Mouse (Mus musculus): ENCODE data around the gene Gm45062. TPM values are rescaled to one million over a fixed set of nuclear protein-coding genes. Genes with fewer than 3 reads are reported as not detected.
"Not testable (repeated sequence)": the region's sequence is repeated elsewhere in the genome, so short reads cannot be mapped to it uniquely, and the experiment has no call there.

The Gm45062 gene
- polyA plus RNA-seq, 1 experiment from 2014 or later: 1.4 TPM

DNA sequence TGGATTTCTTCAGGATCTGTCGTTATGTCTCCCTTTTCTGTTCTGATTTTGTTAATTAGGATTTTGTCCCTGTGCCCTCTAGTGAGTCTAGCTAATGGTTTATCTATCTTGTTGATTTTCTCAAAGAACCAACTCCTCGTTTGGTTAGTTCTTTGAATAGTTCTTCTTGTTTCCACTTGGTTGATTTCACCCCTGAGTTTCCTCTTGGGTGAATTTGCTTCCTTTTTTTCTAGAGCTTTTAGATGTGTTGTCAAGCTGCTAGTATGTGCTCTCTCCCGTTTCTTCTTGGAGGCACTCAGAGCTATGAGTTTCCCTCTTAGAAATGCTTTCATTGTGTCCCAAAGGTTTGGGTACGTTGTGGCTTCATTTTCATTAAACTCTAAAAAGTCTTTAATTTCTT lies 282.3 kb downstream of the Gm45062 start:
- H3K9ac ChIP-seq; H3K27ac ChIP-seq; H3K27me3 ChIP-seq (replicated peaks); H3K9me3 ChIP-seq (replicated peaks); ATAC-seq; H3K36me3 ChIP-seq; H3K4me2 ChIP-seq; H3K4me1 ChIP-seq; H3K4me3 ChIP-seq: not testable (repeated sequence)
- WGBS (ENCODE audit: insufficient replicate concordance): 53% methylated on average over 4 of the region's 4 CpGs

DNA sequence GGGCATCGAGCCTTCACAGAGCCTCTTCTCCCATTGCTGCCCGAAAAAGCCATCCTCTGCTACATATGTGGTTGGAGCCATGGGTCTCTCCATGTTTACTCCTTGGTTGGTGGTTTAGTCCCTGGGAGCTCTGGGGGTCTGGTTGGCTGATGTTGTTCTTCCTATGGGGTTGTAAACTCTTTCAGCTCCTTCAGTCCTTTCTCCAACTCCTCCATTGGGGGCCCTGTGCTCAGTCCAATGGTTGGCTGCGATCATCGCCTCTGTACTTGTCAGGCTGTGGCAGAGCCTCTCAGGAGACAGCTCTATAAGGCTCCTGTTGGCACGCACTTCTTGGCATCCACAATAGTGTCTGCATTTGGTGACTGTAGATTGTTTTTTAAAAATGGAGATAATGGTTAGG lies 285.6 kb downstream of the Gm45062 start:
- ATAC-seq: no peak
- H3K4me1 ChIP-seq: no peaks in the 10 kb centered on the region
- 80% methylated on average over 5 of the region's 5 CpGs for WGBS (ENCODE audit: insufficient replicate concordance)

DNA sequence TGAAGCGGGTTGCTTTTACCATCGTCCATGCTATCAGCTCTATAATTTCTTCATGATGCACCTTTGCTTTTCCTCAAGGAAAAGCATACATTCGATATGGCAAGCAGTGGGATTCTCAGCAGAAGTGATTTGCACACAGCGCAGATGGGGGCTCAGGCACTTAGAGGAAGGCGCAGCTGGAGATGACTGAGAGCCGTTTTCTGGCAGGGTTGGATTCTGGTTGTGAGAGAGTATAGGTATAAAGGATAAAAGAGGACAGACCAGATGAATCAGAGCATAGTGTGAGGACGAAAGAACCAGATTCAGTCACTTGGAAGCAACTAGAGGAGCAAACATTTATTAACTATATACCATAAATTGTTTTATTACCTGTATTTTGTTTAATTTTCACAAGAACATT lies 286.5 kb downstream of the Gm45062 start:
- H3K9ac ChIP-seq: no peak overlapping the region
- H3K27ac ChIP-seq: no peak overlapping the region
- no peak for ATAC-seq
- H3K27me3 ChIP-seq (replicated peaks): no peaks in the 10 kb centered on the region
- H3K4me2 ChIP-seq: no peak overlapping the region
- H3K9me3 ChIP-seq (replicated peaks): no peaks in the 10 kb centered on the region
- no peak overlapping the region for H3K4me3 ChIP-seq
- no peaks in the 10 kb centered on the region; the same call in none of the 2 replicates for H3K36me3 ChIP-seq
- no peaks in the 10 kb centered on the region for H3K4me1 ChIP-seq
- 78% methylated on average over 7 of the region's 7 CpGs for WGBS (ENCODE audit: insufficient replicate concordance)

More for the DNA sequence above, 285.6 kb downstream of the Gm45062 start:
- H3K4me3 ChIP-seq: no peak overlapping the region
- no peaks in the 10 kb centered on the region for H3K27me3 ChIP-seq (replicated peaks)
- H3K9me3 ChIP-seq (replicated peaks): no peaks in the 10 kb centered on the region
- no peak overlapping the region for H3K27ac ChIP-seq
- no peaks in the 10 kb centered on the region; the same call in 1 of the 2 replicates for H3K36me3 ChIP-seq
- H3K9ac ChIP-seq: no peak overlapping the region
- no peak overlapping the region for H3K4me2 ChIP-seq

DNA sequence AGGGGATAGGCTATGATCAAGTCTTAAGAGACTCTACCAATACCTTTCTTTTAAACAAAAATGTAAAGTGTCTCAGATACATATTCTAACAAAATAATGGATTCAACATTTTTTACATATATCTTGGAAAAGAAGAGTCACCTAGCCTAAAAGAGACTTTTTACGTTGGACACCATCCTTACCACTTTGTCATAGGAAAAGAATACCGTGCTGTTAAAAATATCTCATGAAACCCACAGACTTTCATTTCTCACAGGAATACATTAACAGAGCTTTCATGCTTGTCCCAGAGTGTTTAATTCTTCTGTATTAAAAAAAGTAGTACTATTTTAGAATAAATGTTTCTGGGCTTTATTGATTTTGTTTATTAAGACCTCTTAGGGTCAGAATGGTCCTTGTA lies 291.9 kb downstream of the Gm45062 start:
- H3K27me3 ChIP-seq (replicated peaks): no peaks in the 10 kb centered on the region
- no peaks in the 10 kb centered on the region; the same call in none of the 2 replicates for H3K36me3 ChIP-seq
- no peak overlapping the region for H3K4me3 ChIP-seq
- no peak for ATAC-seq
- no peak overlapping the region for H3K9ac ChIP-seq
- H3K4me1 ChIP-seq: no peaks in the 10 kb centered on the region
- WGBS (ENCODE audit: insufficient replicate concordance): 81% methylated on average over 2 of the region's 2 CpGs
- H3K9me3 ChIP-seq (replicated peaks): no peaks in the 10 kb centered on the region
- H3K4me2 ChIP-seq: no peak overlapping the region
- no peak overlapping the region for H3K27ac ChIP-seq

DNA sequence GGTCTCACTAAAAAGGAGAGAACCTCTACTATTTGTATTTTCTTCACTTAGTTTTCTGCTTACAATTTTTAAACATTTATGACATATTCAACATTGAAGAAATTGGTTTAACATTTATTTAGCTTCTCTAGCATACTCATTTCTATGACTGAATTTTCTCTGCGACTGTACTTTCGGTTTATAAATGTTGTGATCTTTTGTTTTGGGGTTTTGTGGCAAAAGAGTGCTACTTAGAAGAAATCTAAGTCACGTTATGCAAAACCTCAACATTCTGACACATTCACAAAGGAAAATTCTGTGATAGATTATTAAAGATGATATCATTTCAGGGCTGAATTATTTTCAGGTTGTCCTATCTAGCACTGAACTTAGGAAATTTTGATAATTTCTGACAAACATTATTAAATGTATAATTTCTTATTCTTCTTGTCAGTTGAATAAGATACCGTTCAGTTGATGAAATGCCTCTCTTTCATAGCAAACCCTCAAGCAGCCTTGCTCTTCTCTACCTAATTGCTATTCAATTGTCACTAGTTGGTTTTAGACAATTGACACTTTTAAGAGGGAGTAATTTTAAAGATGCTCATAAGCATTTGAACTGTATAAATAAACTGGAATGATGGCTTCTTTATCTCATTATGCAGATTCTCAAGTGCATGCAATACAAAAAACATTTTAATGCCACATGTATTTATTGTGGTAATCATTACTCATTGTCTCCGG lies 297.8 kb downstream of the Gm45062 start:
- WGBS (ENCODE audit: insufficient replicate concordance): 80% methylated on average over 5 of the region's 5 CpGs
- H3K36me3 ChIP-seq: no peaks in the 10 kb centered on the region
- H3K9me3 ChIP-seq (replicated peaks): no peaks in the 10 kb centered on the region
- ATAC-seq: no peak
- no peaks in the 10 kb centered on the region for H3K27me3 ChIP-seq (replicated peaks)
- no peak overlapping the region for H3K4me3 ChIP-seq
- H3K4me1 ChIP-seq: no peaks in the 10 kb centered on the region
- no peak overlapping the region for H3K27ac ChIP-seq
- no peak overlapping the region for H3K4me2 ChIP-seq
- H3K9ac ChIP-seq: no peak overlapping the region

DNA sequence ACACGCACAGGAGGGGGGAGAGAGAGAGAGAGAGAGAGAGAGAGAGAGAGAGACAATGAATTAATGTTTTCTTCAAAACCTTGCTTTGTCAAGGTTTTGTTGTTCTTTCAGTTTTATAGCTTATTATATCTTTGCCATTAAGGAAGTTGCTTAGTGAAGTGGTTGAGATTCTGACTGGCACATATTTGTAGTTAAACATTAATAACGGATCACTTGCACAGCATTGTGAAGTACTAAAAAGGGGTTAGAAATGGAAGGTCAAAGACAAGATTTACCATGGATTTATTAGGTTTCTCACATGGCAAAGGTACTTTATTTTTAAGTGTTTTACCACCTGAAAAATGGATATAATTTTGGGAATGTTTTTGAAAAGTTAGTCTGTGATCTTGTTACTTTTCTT lies 301.4 kb downstream of the Gm45062 start:
- Histone ChIP-seq H3K4me3 (no peak overlapping the region), H3K9me3 (replicated peaks) (no peaks in the 10 kb centered on the region)
- WGBS (ENCODE audit: insufficient replicate concordance): 76% methylated on average over 2 of the region's 2 CpGs

DNA sequence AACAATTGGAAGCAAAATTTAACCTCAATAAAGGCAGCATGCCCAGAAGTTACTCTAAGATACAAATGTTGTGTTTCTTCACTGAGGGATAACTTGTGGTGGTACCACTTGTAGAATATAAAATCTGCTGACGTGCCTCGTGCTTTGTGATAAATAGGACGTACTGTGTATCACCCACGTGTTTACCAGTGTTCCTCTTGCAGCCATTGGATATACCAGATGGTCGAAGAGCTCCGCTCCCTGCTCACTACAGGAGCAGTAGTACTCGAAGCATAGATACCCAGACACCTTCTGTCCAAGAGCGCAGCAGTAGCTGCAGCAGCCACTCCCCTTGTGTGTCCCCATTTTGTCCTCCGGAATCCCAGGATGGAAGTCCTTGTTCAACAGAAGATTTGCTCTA lies 323.1 kb downstream of the Gm45062 start:
- no peaks in the 10 kb centered on the region for H3K4me1 ChIP-seq
- H3K4me3 ChIP-seq: no peak overlapping the region
- H3K36me3 ChIP-seq: no peaks in the 10 kb centered on the region
- 80% methylated on average over 9 of the region's 9 CpGs for WGBS (ENCODE audit: insufficient replicate concordance)
- no peak overlapping the region for H3K9ac ChIP-seq
- H3K9me3 ChIP-seq (replicated peaks): no peaks in the 10 kb centered on the region
- no peak for ATAC-seq
- H3K27me3 ChIP-seq (replicated peaks): no peaks in the 10 kb centered on the region
- no peak overlapping the region for H3K4me2 ChIP-seq
- no peak overlapping the region for H3K27ac ChIP-seq

More for the DNA sequence above, 301.4 kb downstream of the Gm45062 start:
- H3K4me2 ChIP-seq: no peak overlapping the region
- ATAC-seq: no peak
- no peak overlapping the region for H3K27ac ChIP-seq
- H3K36me3 ChIP-seq: peaks cover 3% of the 10 kb centered on the region; the same call in 1 of the 2 replicates
- H3K4me1 ChIP-seq: no peaks in the 10 kb centered on the region
- no peaks in the 10 kb centered on the region for H3K27me3 ChIP-seq (replicated peaks)
- no peak overlapping the region for H3K9ac ChIP-seq

DNA sequence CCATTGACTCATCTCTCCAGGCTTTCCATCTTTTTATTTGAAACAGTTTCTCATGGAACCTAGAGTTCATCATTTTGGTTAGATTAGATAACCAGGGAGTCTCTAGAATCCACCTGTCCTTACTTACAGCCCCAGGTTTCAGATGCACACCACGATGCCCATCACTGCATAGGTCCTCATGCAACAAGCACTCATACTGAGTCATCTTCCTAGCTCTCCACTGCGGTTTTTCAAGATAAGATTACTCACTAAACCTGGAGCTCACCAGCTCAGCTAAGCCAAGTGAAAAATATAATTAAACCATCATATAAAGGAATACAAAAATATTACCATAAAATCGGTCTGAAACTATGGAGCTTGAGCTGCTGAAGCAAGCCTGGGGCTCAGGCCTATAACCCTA lies 324.6 kb downstream of the Gm45062 start:
- no peak overlapping the region for H3K4me2 ChIP-seq
- H3K9ac ChIP-seq: no peak overlapping the region
- ATAC-seq: no peak
- no peak overlapping the region for H3K4me3 ChIP-seq
- WGBS (ENCODE audit: insufficient replicate concordance): 62% methylated on average over 3 of the region's 3 CpGs
- H3K27me3 ChIP-seq (replicated peaks): no peaks in the 10 kb centered on the region
- H3K27ac ChIP-seq: no peak overlapping the region
- no peaks in the 10 kb centered on the region for H3K4me1 ChIP-seq
- 0 out of 2 replicates have a peak, but pooled peaks cover 2% of the 10 kb centered on the region for H3K36me3 ChIP-seq
- no peaks in the 10 kb centered on the region for H3K9me3 ChIP-seq (replicated peaks)

DNA sequence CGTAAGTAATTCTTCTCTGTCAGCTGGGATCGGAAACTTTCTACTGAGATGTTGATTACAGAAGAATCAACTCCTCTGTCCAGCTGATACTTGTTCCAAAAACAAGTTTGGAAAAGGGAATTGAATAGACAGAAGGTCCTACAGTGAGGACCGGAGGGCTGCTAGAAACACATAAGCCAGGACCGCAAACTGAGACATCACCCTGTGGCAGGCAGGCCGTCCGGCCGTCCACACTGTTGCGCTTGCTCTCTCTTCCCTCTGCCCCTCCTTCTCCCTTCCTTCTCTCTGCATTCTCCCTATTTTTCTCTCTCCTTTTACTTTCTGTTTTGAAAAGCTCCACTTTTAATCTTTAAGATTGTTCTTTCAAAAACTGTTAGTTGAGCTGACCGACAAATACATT lies 332.4 kb downstream of the Gm45062 start:
- Histone ChIP-seq H3K4me1 (no peaks in the 10 kb centered on the region), H3K27ac (no peak overlapping the region), H3K36me3 (0 out of 2 replicates have a peak, but pooled peaks cover 2% of the 10 kb centered on the region), H3K9ac (no peak overlapping the region), H3K4me3 (no peak overlapping the region), H3K4me2 (no peak overlapping the region), H3K9me3 (replicated peaks) (no peaks in the 10 kb centered on the region), H3K27me3 (replicated peaks) (no peaks in the 10 kb centered on the region)
- WGBS (ENCODE audit: insufficient replicate concordance): 87% methylated on average over 9 of the region's 9 CpGs
- ATAC-seq: no peak

DNA sequence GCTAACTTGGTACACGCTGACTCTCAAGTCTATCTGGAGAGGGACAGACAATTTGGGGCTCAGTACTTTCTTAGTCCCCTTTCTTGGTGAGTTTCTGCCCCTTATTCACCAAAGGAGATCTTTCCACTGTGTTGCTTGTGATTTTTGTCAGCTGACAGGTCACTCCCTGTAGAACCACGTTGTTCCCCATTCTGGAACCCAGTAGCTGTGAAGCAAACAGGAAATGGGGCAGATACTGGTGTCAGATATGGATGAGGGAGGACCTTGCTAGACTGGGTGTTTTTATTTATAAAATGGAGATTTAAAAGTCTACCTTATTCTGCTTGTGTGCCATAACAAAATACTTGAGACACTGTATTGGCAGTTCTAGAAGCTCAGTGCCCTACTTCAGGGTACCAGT lies 358.1 kb downstream of the Gm45062 start:
- no peak overlapping the region for H3K4me3 ChIP-seq
- H3K36me3 ChIP-seq: no peaks in the 10 kb centered on the region
- H3K9me3 ChIP-seq (replicated peaks): no peaks in the 10 kb centered on the region
- ATAC-seq: no peak
- H3K4me1 ChIP-seq: peaks cover 7% of the 10 kb centered on the region
- WGBS (ENCODE audit: insufficient replicate concordance): 44% methylated on average over 2 of the region's 2 CpGs
- H3K4me2 ChIP-seq: no peak overlapping the region
- H3K27ac ChIP-seq: no peak overlapping the region
- no peaks in the 10 kb centered on the region for H3K27me3 ChIP-seq (replicated peaks)
- H3K9ac ChIP-seq: no peak overlapping the region

DNA sequence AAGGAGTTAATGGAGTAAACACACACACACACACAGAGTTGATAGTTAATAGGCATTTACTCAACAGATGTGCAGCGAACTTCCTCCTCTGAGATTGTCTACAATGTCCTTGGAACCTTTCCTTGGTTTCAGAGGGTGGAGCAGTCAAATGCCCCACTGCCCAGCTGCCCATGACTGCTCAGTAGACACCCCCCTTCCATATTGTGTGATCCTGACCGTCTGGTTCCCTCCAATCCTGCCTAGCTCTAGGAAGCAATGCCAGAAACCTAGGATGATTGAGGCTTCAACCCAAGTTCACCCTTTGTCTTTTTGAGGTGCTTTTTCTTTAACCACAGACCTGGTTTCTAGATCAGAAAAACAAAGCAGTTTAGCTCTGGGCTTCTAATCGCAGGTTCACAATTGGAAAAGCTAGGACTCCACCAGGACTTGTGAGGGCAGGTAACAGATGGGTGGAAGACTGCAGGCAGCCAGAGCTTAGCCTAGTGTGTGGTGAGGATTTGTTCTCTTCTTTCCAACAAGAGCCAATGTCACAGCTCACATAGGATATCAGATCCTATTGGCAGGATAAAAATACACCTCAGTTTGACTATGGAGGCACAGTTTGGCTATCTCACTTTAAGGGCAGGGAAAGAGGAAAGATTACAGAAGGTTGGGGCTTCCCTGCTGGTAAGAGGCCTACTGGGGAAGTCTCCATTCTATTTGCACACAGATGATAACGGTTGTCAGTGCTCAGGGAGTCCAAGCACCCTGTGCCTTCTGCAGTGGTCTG lies 360.5 kb downstream of the Gm45062 start:
- no peaks in the 10 kb centered on the region for H3K9me3 ChIP-seq (replicated peaks)
- H3K4me3 ChIP-seq: no peak overlapping the region
- H3K4me1 ChIP-seq: peaks cover 7% of the 10 kb centered on the region
- no peaks in the 10 kb centered on the region for H3K27me3 ChIP-seq (replicated peaks)
- no peak overlapping the region for H3K27ac ChIP-seq
- no peak overlapping the region for H3K4me2 ChIP-seq
- 43% methylated on average over 4 of the region's 4 CpGs for WGBS (ENCODE audit: insufficient replicate concordance)
- H3K9ac ChIP-seq: no peak overlapping the region
- H3K36me3 ChIP-seq: no peaks in the 10 kb centered on the region
- ATAC-seq: peak; percentile 70

DNA sequence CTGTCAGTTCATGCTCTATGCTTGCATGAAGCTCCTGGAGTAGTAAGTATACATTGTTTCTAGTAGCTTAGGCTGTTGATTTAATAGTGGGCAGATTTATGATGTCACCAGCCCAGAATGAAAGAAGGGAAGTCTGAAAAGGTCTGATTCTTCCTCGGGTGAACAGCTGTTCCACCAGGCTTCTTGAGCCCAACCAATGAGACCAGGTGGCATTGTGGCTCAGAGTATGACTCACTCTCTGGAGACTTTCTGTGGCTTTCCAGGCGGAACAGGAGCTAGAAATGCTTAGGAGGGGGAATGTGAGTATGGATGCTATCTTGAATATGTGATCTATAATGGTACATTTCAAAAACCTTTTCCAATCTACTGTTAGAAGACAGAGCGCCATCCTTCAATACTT lies 363.8 kb downstream of the Gm45062 start:
- H3K36me3 ChIP-seq: no peaks in the 10 kb centered on the region
- H3K27ac ChIP-seq: no peak overlapping the region
- H3K4me1 ChIP-seq: peaks cover 7% of the 10 kb centered on the region
- ATAC-seq: no peak
- H3K9me3 ChIP-seq (replicated peaks): no peaks in the 10 kb centered on the region
- H3K4me2 ChIP-seq: no peak overlapping the region
- H3K4me3 ChIP-seq: no peak overlapping the region
- H3K9ac ChIP-seq: no peak overlapping the region
- WGBS (ENCODE audit: insufficient replicate concordance): 55% methylated on average over 3 of the region's 3 CpGs
- no peaks in the 10 kb centered on the region for H3K27me3 ChIP-seq (replicated peaks)

All from liver, embryonic 12.5 days (tissue).